Mouse (Mus musculus): ENCODE measurements around the gene Hao1. TPM values are rescaled to one million over a fixed set of nuclear protein-coding genes. Genes with fewer than 3 reads are reported as not detected.

The Hao1 gene
- polyA plus RNA-seq, 1 experiment: 0.28 TPM

- H3K36me3 ChIP-seq (ENCODE audit: control insufficient read depth, insufficient read depth): no peaks in the 10 kb centered on the region
Observed at GRCm38 (mm10) chr2:134465132-134465531, 89.0 kb downstream of the Hao1 start.

GRCm38 (mm10) chr2:134462321-134462720, 91.8 kb downstream of the Hao1 start:
- Histone ChIP-seq H3K36me3 (ENCODE audit: control insufficient read depth, insufficient read depth) (no peaks in the 10 kb centered on the region), H3K4me3 (ENCODE audit: insufficient read depth, poor library complexity, severe bottlenecking) (no peak overlapping the region), H3K79me3 (ENCODE audit: low read depth) (no peaks in the 10 kb centered on the region), H3K27me3 (ENCODE audit: control insufficient read depth, insufficient read depth, insufficient read length) (no peaks in the 10 kb centered on the region), H3ac (ENCODE audit: control insufficient read depth, insufficient read length, low read depth) (no peak overlapping the region), H3K79me2 (ENCODE audit: control insufficient read depth, insufficient read depth) (no peaks in the 10 kb centered on the region)
- TF ChIP-seq MYOG (IDR thresholded peaks at IDR 0.05; ENCODE audit: control insufficient read depth, extremely low read depth, insufficient read length) (no peak), MYOD1 (IDR thresholded peaks at IDR 0.05; ENCODE audit: control insufficient read depth, insufficient read length, low read depth) (no peak), CTCF (IDR thresholded peaks at IDR 0.05; ENCODE audit: control insufficient read depth, insufficient read depth, insufficient read length) (no peak), MAX (IDR thresholded peaks at IDR 0.05) (no peak), CEBPB (IDR thresholded peaks at IDR 0.05; ENCODE audit: low read depth) (no peak), FOSL1 (IDR thresholded peaks at IDR 0.05; ENCODE audit: insufficient read depth, low read length, poor library complexity, severe bottlenecking) (no peak), USF1 (IDR thresholded peaks at IDR 0.05; ENCODE audit: low read depth) (no peak)

More at GRCm38 (mm10) chr2:134465132-134465531, 89.0 kb downstream of the Hao1 start:
- no peak for TF ChIP-seq MAX (IDR thresholded peaks at IDR 0.05)
- TF ChIP-seq CTCF (IDR thresholded peaks at IDR 0.05; ENCODE audit: control insufficient read depth, insufficient read depth, insufficient read length): no peak
- TF ChIP-seq USF1 (IDR thresholded peaks at IDR 0.05; ENCODE audit: low read depth): peak; percentile 71
- Histone ChIP-seq H3K27me3 (ENCODE audit: control insufficient read depth, insufficient read depth, insufficient read length) (no peaks in the 10 kb centered on the region), H3K4me3 (ENCODE audit: insufficient read depth, poor library complexity, severe bottlenecking) (no peak overlapping the region), H3ac (ENCODE audit: control insufficient read depth, insufficient read length, low read depth) (no peak overlapping the region), H3K79me2 (ENCODE audit: control insufficient read depth, insufficient read depth) (no peaks in the 10 kb centered on the region), H3K79me3 (ENCODE audit: low read depth) (no peaks in the 10 kb centered on the region)

GRCm38 (mm10) chr2:134460831-134461230, 93.3 kb downstream of the Hao1 start:
- no peaks in the 10 kb centered on the region for H3K36me3 ChIP-seq (ENCODE audit: control insufficient read depth, insufficient read depth)
- H3ac ChIP-seq (ENCODE audit: control insufficient read depth, insufficient read length, low read depth): no peak overlapping the region
- no peaks in the 10 kb centered on the region for H3K79me3 ChIP-seq (ENCODE audit: low read depth)
- TF ChIP-seq USF1 (IDR thresholded peaks at IDR 0.05; ENCODE audit: low read depth) (no peak), MAX (IDR thresholded peaks at IDR 0.05) (no peak), CTCF (IDR thresholded peaks at IDR 0.05; ENCODE audit: control insufficient read depth, insufficient read depth, insufficient read length) (no peak), MYOG (IDR thresholded peaks at IDR 0.05; ENCODE audit: control insufficient read depth, extremely low read depth, insufficient read length) (no peak), CEBPB (IDR thresholded peaks at IDR 0.05; ENCODE audit: low read depth) (no peak), MYOD1 (IDR thresholded peaks at IDR 0.05; ENCODE audit: control insufficient read depth, insufficient read length, low read depth) (no peak)
- H3K27me3 ChIP-seq (ENCODE audit: control insufficient read depth, insufficient read depth, insufficient read length): no peaks in the 10 kb centered on the region
- H3K79me2 ChIP-seq (ENCODE audit: control insufficient read depth, insufficient read depth): no peaks in the 10 kb centered on the region
- no peak overlapping the region for H3K4me3 ChIP-seq (ENCODE audit: insufficient read depth, poor library complexity, severe bottlenecking)

DNA sequence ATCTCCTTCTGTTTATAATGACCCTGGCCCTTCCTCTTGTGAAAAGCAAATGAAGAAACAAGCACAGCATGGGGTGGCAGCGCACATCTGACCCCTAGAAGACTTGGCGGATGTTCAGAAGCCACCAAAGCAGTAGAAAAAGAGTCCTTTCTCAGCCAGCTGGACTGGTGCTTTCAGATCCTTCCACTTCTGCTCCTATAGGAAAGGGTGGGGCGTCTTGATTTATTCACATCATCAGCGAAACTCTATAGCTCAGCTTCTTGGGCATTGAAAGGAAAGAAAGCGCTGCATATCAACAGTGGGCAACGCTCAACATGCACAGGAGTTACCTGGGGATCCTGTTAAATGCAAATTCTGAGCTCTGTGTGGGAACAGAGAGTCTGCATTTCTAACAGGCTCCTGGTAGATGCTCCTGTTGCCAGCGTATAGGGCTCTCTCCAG, 98.1 kb downstream of the Hao1 start:
- no peaks in the 10 kb centered on the region for H3K79me2 ChIP-seq (ENCODE audit: control insufficient read depth, insufficient read depth)
- H3ac ChIP-seq (ENCODE audit: control insufficient read depth, insufficient read length, low read depth): no peak overlapping the region
- H3K4me3 ChIP-seq (ENCODE audit: insufficient read depth, poor library complexity, severe bottlenecking): no peak overlapping the region
- H3K36me3 ChIP-seq (ENCODE audit: control insufficient read depth, insufficient read depth): no peaks in the 10 kb centered on the region
- H3K79me3 ChIP-seq (ENCODE audit: low read depth): no peaks in the 10 kb centered on the region
- TF ChIP-seq CEBPB (IDR thresholded peaks at IDR 0.05; ENCODE audit: low read depth) (no peak), MYOG (IDR thresholded peaks at IDR 0.05; ENCODE audit: control insufficient read depth, extremely low read depth, insufficient read length) (no peak), MAX (IDR thresholded peaks at IDR 0.05) (no peak), USF1 (IDR thresholded peaks at IDR 0.05; ENCODE audit: low read depth) (no peak), MYOD1 (IDR thresholded peaks at IDR 0.05; ENCODE audit: control insufficient read depth, insufficient read length, low read depth) (no peak), CTCF (IDR thresholded peaks at IDR 0.05; ENCODE audit: control insufficient read depth, insufficient read depth, insufficient read length) (no peak), FOSL1 (IDR thresholded peaks at IDR 0.05; ENCODE audit: insufficient read depth, low read length, poor library complexity, severe bottlenecking) (no peak)
- H3K27me3 ChIP-seq (ENCODE audit: control insufficient read depth, insufficient read depth, insufficient read length): no peaks in the 10 kb centered on the region

- H3K4me3 ChIP-seq (ENCODE audit: insufficient read depth, poor library complexity, severe bottlenecking): no peak overlapping the region
- H3K79me3 ChIP-seq (ENCODE audit: low read depth): no peaks in the 10 kb centered on the region
- TF ChIP-seq CTCF (IDR thresholded peaks at IDR 0.05; ENCODE audit: control insufficient read depth, insufficient read depth, insufficient read length): no peak
- no peak for TF ChIP-seq FOSL1 (IDR thresholded peaks at IDR 0.05; ENCODE audit: insufficient read depth, low read length, poor library complexity, severe bottlenecking)
- no peak for TF ChIP-seq MYOD1 (IDR thresholded peaks at IDR 0.05; ENCODE audit: control insufficient read depth, insufficient read length, low read depth)
- TF ChIP-seq USF1 (IDR thresholded peaks at IDR 0.05; ENCODE audit: low read depth): no peak
- no peak for TF ChIP-seq MAX (IDR thresholded peaks at IDR 0.05)
- TF ChIP-seq MYOG (IDR thresholded peaks at IDR 0.05; ENCODE audit: control insufficient read depth, extremely low read depth, insufficient read length): no peak
- TF ChIP-seq CEBPB (IDR thresholded peaks at IDR 0.05; ENCODE audit: low read depth): no peak
- H3ac ChIP-seq (ENCODE audit: control insufficient read depth, insufficient read length, low read depth): no peak overlapping the region
- H3K27me3 ChIP-seq (ENCODE audit: control insufficient read depth, insufficient read depth, insufficient read length): no peaks in the 10 kb centered on the region
- H3K79me2 ChIP-seq (ENCODE audit: control insufficient read depth, insufficient read depth): no peaks in the 10 kb centered on the region
- H3K36me3 ChIP-seq (ENCODE audit: control insufficient read depth, insufficient read depth): no peaks in the 10 kb centered on the region
Observed at GRCm38 (mm10) chr2:134452748-134453147, 101.4 kb downstream of the Hao1 start.

- no peaks in the 10 kb centered on the region for H3K79me2 ChIP-seq (ENCODE audit: control insufficient read depth, insufficient read depth)
- H3K79me3 ChIP-seq (ENCODE audit: low read depth): no peaks in the 10 kb centered on the region
- TF ChIP-seq USF1 (IDR thresholded peaks at IDR 0.05; ENCODE audit: low read depth): no peak
- no peak for TF ChIP-seq MYOD1 (IDR thresholded peaks at IDR 0.05; ENCODE audit: control insufficient read depth, insufficient read length, low read depth)
- no peak for TF ChIP-seq CTCF (IDR thresholded peaks at IDR 0.05; ENCODE audit: control insufficient read depth, insufficient read depth, insufficient read length)
- TF ChIP-seq MAX (IDR thresholded peaks at IDR 0.05): no peak
- TF ChIP-seq FOSL1 (IDR thresholded peaks at IDR 0.05; ENCODE audit: insufficient read depth, low read length, poor library complexity, severe bottlenecking): no peak
- no peak for TF ChIP-seq MYOG (IDR thresholded peaks at IDR 0.05; ENCODE audit: control insufficient read depth, extremely low read depth, insufficient read length)
- TF ChIP-seq CEBPB (IDR thresholded peaks at IDR 0.05; ENCODE audit: low read depth): no peak
- no peak overlapping the region for H3ac ChIP-seq (ENCODE audit: control insufficient read depth, insufficient read length, low read depth)
- H3K4me3 ChIP-seq (ENCODE audit: insufficient read depth, poor library complexity, severe bottlenecking): no peak overlapping the region
- no peaks in the 10 kb centered on the region for H3K36me3 ChIP-seq (ENCODE audit: control insufficient read depth, insufficient read depth)
- H3K27me3 ChIP-seq (ENCODE audit: control insufficient read depth, insufficient read depth, insufficient read length): no peaks in the 10 kb centered on the region
Observed at GRCm38 (mm10) chr2:134450976-134451375, 103.2 kb downstream of the Hao1 start.

Other genes with a start within 250 kb of the Hao1 start
- 2.9 TPM for gene Tmx4, start 89.8 kb upstream of the Hao1 start, polyA plus RNA-seq (2012; fragmentation: generic; extraction: Trizol)
- 0.55 TPM for gene Plcb1, start 231.7 kb upstream of the Hao1 start, polyA plus RNA-seq (2012; fragmentation: generic; extraction: Trizol)

All from C2C12 (cell line).